Mouse (Mus musculus): Measurements from ENCODE around the gene Nfkbid.

Gene Nfkbid

GRCm38 (mm10) chr7:30429327-30429726 lies 7.8 kb downstream of the Nfkbid start:
- no peak for DNase-seq (ENCODE audit: low spot score in 2 of 2)

- no peak for DNase-seq (ENCODE audit: low spot score in 2 of 2)
Measured at GRCm38 (mm10) chr7:30430191-30430590, 8.7 kb downstream of the Nfkbid start.

- peak in 1 of 2 experiments; percentile 55 for DNase-seq (ENCODE audit: low spot score in 2 of 2)
Measured at GRCm38 (mm10) chr7:30431793-30432192, 10.3 kb downstream of the Nfkbid start.

- DNase-seq (ENCODE audit: low spot score in 2 of 2), result no peak
Measured at GRCm38 (mm10) chr7:30434238-30434637, 12.7 kb downstream of the Nfkbid start.

GRCm38 (mm10) chr7:30434701-30435100 lies 13.2 kb downstream of the Nfkbid start:
- no peak for DNase-seq (ENCODE audit: low spot score in 2 of 2)

- no peak for DNase-seq (ENCODE audit: low spot score in 2 of 2)
Measured at GRCm38 (mm10) chr7:30435156-30435555, 13.6 kb downstream of the Nfkbid start.

- DNase-seq (ENCODE audit: low spot score in 2 of 2), result no peak
Measured at GRCm38 (mm10) chr7:30436879-30437278, 15.3 kb downstream of the Nfkbid start.

- DNase-seq (ENCODE audit: low spot score in 2 of 2), result no peak
Measured at GRCm38 (mm10) chr7:30439734-30440133, 18.2 kb downstream of the Nfkbid start.

- peak in 1 of 2 experiments; percentile 37 for DNase-seq (ENCODE audit: low spot score in 2 of 2)
Measured at GRCm38 (mm10) chr7:30440697-30441096, 19.2 kb downstream of the Nfkbid start.

GRCm38 (mm10) chr7:30443696-30444095 lies 22.2 kb downstream of the Nfkbid start:
- DNase-seq (ENCODE audit: low spot score in 2 of 2), result no peak

GRCm38 (mm10) chr7:30444154-30444970 lies 22.8 kb downstream of the Nfkbid start:
- DNase-seq (ENCODE audit: low spot score in 2 of 2), result no peak

- DNase-seq (ENCODE audit: low spot score in 2 of 2), result no peak
Measured at GRCm38 (mm10) chr7:30444971-30445751, 23.6 kb downstream of the Nfkbid start, which contains the start of gene Aplp1. Aplp1 (minus strand) TSS chr7:30445535.

GRCm38 (mm10) chr7:30450241-30450640 lies 28.7 kb downstream of the Nfkbid start:
- no peak for DNase-seq (ENCODE audit: low spot score in 2 of 2)

GRCm38 (mm10) chr7:30453327-30453726 lies 31.8 kb downstream of the Nfkbid start:
- no peak for DNase-seq (ENCODE audit: low spot score in 2 of 2)

GRCm38 (mm10) chr7:30453766-30454165 lies 32.2 kb downstream of the Nfkbid start:
- peak in 1 of 2 experiments; percentile 35 for DNase-seq (ENCODE audit: low spot score in 2 of 2)

GRCm38 (mm10) chr7:30454259-30454658 lies 32.7 kb downstream of the Nfkbid start:
- DNase-seq (ENCODE audit: low spot score in 2 of 2), result no peak

- DNase-seq (ENCODE audit: low spot score in 2 of 2), result no peak
Measured at GRCm38 (mm10) chr7:30456487-30456886, 35.0 kb downstream of the Nfkbid start.

- DNase-seq (ENCODE audit: low spot score in 2 of 2), result no peak
Measured at GRCm38 (mm10) chr7:30456911-30457628, 35.5 kb downstream of the Nfkbid start.

- DNase-seq (ENCODE audit: low spot score in 2 of 2), result no peak
Measured at GRCm38 (mm10) chr7:30457629-30458330, 36.2 kb downstream of the Nfkbid start, which contains the start of the genes Kirrel2 and Nphs1. Kirrel2 (minus strand) TSS chr7:30457690. Nphs1 (plus strand) TSS chr7:30458315.

- no peak for DNase-seq (ENCODE audit: low spot score in 2 of 2)
Measured at GRCm38 (mm10) chr7:30459484-30459883, 38.0 kb downstream of the Nfkbid start.

- DNase-seq (ENCODE audit: low spot score in 2 of 2), result no peak
Measured at GRCm38 (mm10) chr7:30463568-30463967, 42.0 kb downstream of the Nfkbid start.
